Mouse (Mus musculus): ENCODE data around the gene Mbnl2. TPM values are rescaled to one million over a fixed set of nuclear protein-coding genes. Genes with fewer than 3 reads are reported as not detected.

Gene Mbnl2
- polyA plus RNA-seq, 1 experiment from 2014 or later: 17.6 TPM

- ATAC-seq: peak; percentile 87
- Histone ChIP-seq H3K27ac (peak within 1 kb of the TSS; percentile 98), H3K9ac (replicated peaks) (peak within 1 kb of the TSS; percentile 91), H3K4me2 (replicated peaks) (peak within 1 kb of the TSS; percentile 73), H3K4me3 (replicated peaks) (peak within 1 kb of the TSS; percentile 84), H3K9me3 (no peaks in the 10 kb centered on the region), H3K27me3 (no peaks in the 10 kb centered on the region), H3K36me3 (peaks cover 5% of the 10 kb centered on the region; the same call in 1 of the 2 replicates), H3K4me1 (replicated peaks) (peaks cover 41% of the 10 kb centered on the region)
- WGBS: under 1% methylated on average over 76 of the region's 78 CpGs
Measured at GRCm38 (mm10) chr14:120477982-120478568, 202.6 kb downstream of the Mbnl2 start, which contains the start of gene Rap2a. TSS of gene Rap2a (plus strand) at chr14:120478444.

DNA sequence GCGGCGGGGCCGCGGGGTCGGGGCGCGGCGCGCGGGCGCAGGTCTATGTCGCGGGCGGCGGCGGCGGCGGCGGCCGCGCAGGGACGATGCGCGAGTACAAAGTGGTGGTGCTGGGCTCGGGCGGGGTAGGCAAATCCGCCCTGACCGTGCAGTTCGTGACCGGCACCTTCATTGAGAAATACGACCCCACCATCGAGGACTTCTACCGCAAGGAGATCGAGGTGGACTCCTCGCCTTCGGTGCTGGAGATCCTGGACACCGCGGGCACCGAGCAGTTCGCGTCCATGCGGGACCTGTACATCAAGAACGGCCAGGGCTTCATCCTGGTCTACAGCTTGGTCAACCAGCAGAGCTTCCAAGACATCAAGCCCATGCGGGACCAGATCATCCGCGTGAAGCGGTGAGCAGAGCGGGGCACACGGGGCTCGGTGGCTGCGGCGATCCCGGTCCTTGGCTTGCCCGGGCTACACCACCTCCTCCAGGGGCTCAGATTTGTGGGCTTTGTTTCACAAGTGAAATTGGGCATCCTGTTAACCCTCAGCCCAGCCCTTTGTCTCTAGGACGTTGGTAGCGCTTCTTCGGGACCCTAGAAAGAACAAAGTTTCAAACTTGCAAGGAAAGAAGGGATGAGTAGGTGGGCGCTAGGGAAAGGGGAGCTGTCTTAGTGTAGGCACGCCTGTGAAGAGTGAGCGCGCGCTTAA, 203.3 kb downstream of the Mbnl2 start:
- Histone ChIP-seq H3K4me1 (replicated peaks) (peaks cover 41% of the 10 kb centered on the region), H3K36me3 (peaks cover 5% of the 10 kb centered on the region; the same call in 1 of the 2 replicates), H3K27me3 (no peaks in the 10 kb centered on the region), H3K4me2 (replicated peaks) (peak overlapping the region; percentile 73), H3K27ac (peak overlapping the region; percentile 98), H3K9me3 (no peaks in the 10 kb centered on the region), H3K4me3 (replicated peaks) (peak overlapping the region; percentile 84), H3K9ac (replicated peaks) (peak overlapping the region; percentile 91)
- ATAC-seq: no peak; the same call in 1 of the 2 replicates
- under 1% methylated on average over 60 of the region's 62 CpGs for WGBS

GRCm38 (mm10) chr14:120480341-120480900, 205.0 kb downstream of the Mbnl2 start:
- peaks cover 41% of the 10 kb centered on the region for H3K4me1 ChIP-seq (replicated peaks)
- no peak overlapping the region for H3K27ac ChIP-seq
- ATAC-seq: no peak
- no peaks in the 10 kb centered on the region for H3K27me3 ChIP-seq
- H3K4me3 ChIP-seq (replicated peaks): peak overlapping the region; percentile 84
- H3K36me3 ChIP-seq: peaks cover 5% of the 10 kb centered on the region; the same call in 1 of the 2 replicates
- WGBS: 87% methylated on average over 8 of the region's 8 CpGs
- H3K9ac ChIP-seq (replicated peaks): no peak overlapping the region
- H3K4me2 ChIP-seq (replicated peaks): peak overlapping the region; percentile 73
- H3K9me3 ChIP-seq: no peaks in the 10 kb centered on the region

- H3K4me2 ChIP-seq (replicated peaks): peak overlapping the region; percentile 23
- ATAC-seq: no peak
- no peak overlapping the region for H3K9ac ChIP-seq (replicated peaks)
- no peak overlapping the region for H3K4me3 ChIP-seq (replicated peaks)
- no peaks in the 10 kb centered on the region for H3K27me3 ChIP-seq
- H3K36me3 ChIP-seq: peaks cover 5% of the 10 kb centered on the region; the same call in 1 of the 2 replicates
- H3K27ac ChIP-seq: no peak overlapping the region
- 95% methylated on average over 4 of the region's 4 CpGs for WGBS
- no peaks in the 10 kb centered on the region for H3K9me3 ChIP-seq
- peaks cover 41% of the 10 kb centered on the region for H3K4me1 ChIP-seq (replicated peaks)
Measured at GRCm38 (mm10) chr14:120480927-120481326, 205.5 kb downstream of the Mbnl2 start.

Other genes with a start within 250 kb of the Mbnl2 start
- gene Oxgr1, start 233.2 kb upstream of the Mbnl2 start, polyA plus RNA-seq (2015; fragmentation: Nextera tagmentation; extraction: Ambion mirVana): not detected in 2 replicates
- gene Rap2a, start 202.8 kb downstream of the Mbnl2 start, polyA plus RNA-seq (2015; fragmentation: Nextera tagmentation; extraction: Ambion mirVana): 11.9 and 14.8 TPM in 2 replicates

Measured in midbrain, embryonic 13.5 days (tissue).